Mouse (Mus musculus) lung, adult 2 months (tissue): ENCODE measurements around the gene Nedd8. TPM values are rescaled to one million over a fixed set of nuclear protein-coding genes. Genes with fewer than 3 reads are reported as not detected.

Experiments used
- DNase-seq: peaks from one replicate; pipeline ENCODE4 v3.0.0; 2022
- H3K4me1 ChIP-seq: fragments of 200-500 bp; 2 replicates; pipeline ENCODE4 v1.6.1; 2011; ENCODE audit warnings: low read length; ENCODE audit not compliant: control insufficient read depth, insufficient read depth
- H3K4me3 ChIP-seq: fragments of 200-500 bp; replicated peaks from 2 replicates; pipeline ENCODE3; 2011; ENCODE audit warnings: low read depth, mild to moderate bottlenecking, control low read depth, low read length; ENCODE audit errors: extremely low read depth
- CTCF ChIP-seq: fragments of 200-500 bp; IDR thresholded peaks from 2 replicates; pipeline ENCODE4 v1.5.1; 2011; ENCODE audit warnings: mild to moderate bottlenecking, low read length, control low read depth; ENCODE audit not compliant: insufficient read depth
- POLR2A ChIP-seq: fragments of 200-500 bp; IDR thresholded peaks from 2 replicates; pipeline ENCODE4 v1.6.1; 2011; ENCODE audit warnings: low read depth, mild to moderate bottlenecking, control low read depth, low read length, borderline replicate concordance; ENCODE audit errors: extremely low read depth
- WGBS: fragments of 180-500 bp; shearing (Covaris S2); methylation state at CpG from one replicate; pipeline ENCODE4 v1.1.7; 2018; 5-methylcytosine and 5-hydroxymethylcytosine counted together
- polyA plus RNA-seq: library from polyadenylated mRNA; depleted of rRNA; stranded (reverse); fragments of >200 nt; gene quantifications from 2 replicates; pipeline ENCODE4 v1.2.3, GENCODE M21; 2012

Gene Nedd8
- polyA plus RNA-seq, 1 experiment = 270 TPM

- peak overlapping the region; percentile 97 for H3K4me3 ChIP-seq
- WGBS = 0% methylated on average over 12 of the region's 12 CpGs
- H3K4me1 ChIP-seq = peaks cover 4% of the 10 kb centered on the region; the same call in 1 of the 2 replicates
- TF ChIP-seq POLR2A (no peak), CTCF (no peak)
- no peak for DNase-seq
Measured at GRCm38 (mm10) chr14:55671486-55671832, 465 bp downstream of the Nedd8 start.

DNA sequence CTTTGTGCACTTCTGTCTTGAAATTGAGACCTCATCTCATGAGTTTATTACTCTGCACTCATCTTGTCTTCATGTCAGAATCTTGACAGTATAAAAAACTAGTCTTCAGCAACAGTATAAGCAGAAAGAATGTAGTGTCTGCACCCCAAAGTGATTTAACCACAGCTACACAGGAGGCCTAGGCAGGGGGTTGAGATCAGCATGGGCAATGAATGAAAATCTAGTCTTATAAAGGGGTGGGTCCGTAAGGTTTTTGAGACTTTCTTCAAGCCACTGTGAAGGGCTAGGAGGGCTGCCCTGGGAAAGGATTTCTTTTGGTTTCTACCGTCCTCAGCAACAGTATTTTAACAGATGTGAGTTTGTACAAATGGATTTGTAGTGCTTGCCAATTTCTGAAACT, 11.3 kb downstream of the Nedd8 start:
- TF ChIP-seq CTCF (no peak), POLR2A (no peak)
- 49% methylated on average over 2 of the region's 2 CpGs for WGBS
- Histone ChIP-seq H3K4me3 (peak overlapping the region; percentile 76), H3K4me1 (no peaks in the 10 kb centered on the region)
- DNase-seq = no peak

GRCm38 (mm10) chr14:55659960-55660573, 11.9 kb downstream of the Nedd8 start, which contains the start of gene Mdp1:
Mdp1 (minus strand) TSS chr14:55660508.
- DNase-seq = peak; percentile 73
- under 1% methylated on average over 39 of the region's 39 CpGs for WGBS
- peak within 1 kb of the TSS; percentile 76 for H3K4me3 ChIP-seq
- no peaks in the 10 kb centered on the region for H3K4me1 ChIP-seq
- TF ChIP-seq CTCF (peak; percentile 38; the same call in 1 of the 2 replicates), POLR2A (no peak)

- DNase-seq = no peak
- no peak for TF ChIP-seq POLR2A
- no peak for TF ChIP-seq CTCF
- Histone ChIP-seq H3K4me1 (no peaks in the 10 kb centered on the region), H3K4me3 (no peak overlapping the region)
- WGBS = 89% methylated on average over 5 of the region's 5 CpGs
Measured at GRCm38 (mm10) chr14:55658011-55658410, 13.9 kb downstream of the Nedd8 start.

DNA sequence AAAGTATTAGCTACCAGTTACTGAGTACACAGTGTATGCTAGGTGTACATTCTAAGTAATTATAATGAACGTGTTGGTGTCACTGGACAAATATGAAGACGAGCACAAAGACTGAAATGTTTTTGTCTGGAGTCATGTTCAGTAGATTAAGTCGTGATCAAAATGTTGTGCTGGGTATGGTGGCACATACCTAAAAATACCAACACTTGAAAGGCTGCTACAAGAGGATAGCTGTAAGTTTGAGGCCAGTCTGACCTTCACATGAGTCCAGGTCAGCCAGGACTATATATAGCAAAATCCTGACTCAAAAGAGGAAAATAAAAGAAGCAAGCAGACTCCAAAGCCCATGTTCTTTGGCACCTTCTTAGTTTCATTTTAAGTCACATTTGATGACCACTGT, 15.0 kb downstream of the Nedd8 start:
- DNase-seq = no peak
- no peaks in the 10 kb centered on the region for H3K4me1 ChIP-seq
- WGBS = 77% methylated on average over 3 of the region's 3 CpGs
- no peak for TF ChIP-seq POLR2A
- TF ChIP-seq CTCF = no peak
- H3K4me3 ChIP-seq = no peak overlapping the region

DNA sequence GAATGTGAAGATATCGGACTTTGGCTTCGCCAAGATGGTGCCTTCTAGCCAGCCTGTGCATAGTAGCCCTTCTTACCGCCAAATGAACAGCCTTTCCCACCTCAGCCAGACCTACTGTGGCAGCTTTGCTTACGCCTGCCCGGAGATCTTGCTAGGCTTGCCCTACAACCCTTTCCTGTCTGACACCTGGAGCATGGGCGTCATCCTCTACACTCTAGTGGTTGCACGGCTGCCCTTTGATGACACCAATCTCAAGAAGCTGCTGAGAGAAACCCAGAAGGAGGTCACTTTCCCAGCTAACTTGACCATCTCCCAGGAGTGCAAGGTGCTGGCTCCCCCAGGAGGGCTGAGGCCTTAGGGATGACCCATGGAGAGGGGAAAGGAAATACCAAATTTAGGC, 20.4 kb downstream of the Nedd8 start:
- TF ChIP-seq POLR2A (no peak), CTCF (no peak)
- Histone ChIP-seq H3K4me3 (no peak overlapping the region), H3K4me1 (peaks cover 2% of the 10 kb centered on the region; the same call in 1 of the 2 replicates)
- WGBS = 84% methylated on average over 7 of the region's 7 CpGs
- no peak for DNase-seq

DNA sequence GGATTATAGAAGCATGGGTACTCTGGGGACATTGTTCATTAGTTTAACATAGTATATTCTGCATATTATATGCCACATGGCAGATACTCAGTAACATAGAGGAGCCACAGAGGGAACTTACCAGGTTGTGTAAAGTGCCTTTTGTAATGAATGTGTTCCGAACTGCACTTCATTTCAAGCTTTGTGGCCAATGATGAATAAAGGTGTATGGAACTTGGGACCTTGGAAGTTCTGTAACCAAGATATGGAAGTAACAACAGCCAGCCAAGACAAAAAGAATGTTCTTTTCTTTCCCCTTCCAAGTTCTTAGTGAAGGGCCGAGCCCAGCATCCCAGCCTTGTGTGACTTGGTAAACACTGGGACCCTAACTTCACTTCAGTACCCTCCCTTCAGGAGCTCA, 22.0 kb downstream of the Nedd8 start, which contains the start of gene Tssk4:
Gene Tssk4 (plus strand): TSS at position 301 of the 400 bp plus-strand sequence.
- WGBS = 92% methylated on average over 2 of the region's 2 CpGs
- no peak for TF ChIP-seq POLR2A
- no peak for TF ChIP-seq CTCF
- Histone ChIP-seq H3K4me3 (no peak within 1 kb of the TSS), H3K4me1 (peaks cover 5% of the 10 kb centered on the region)
- DNase-seq = no peak

GRCm38 (mm10) chr14:55644261-55644888, 27.5 kb downstream of the Nedd8 start:
- no peak for TF ChIP-seq POLR2A
- TF ChIP-seq CTCF = no peak
- Histone ChIP-seq H3K4me1 (peaks cover 18% of the 10 kb centered on the region), H3K4me3 (peak overlapping the region; percentile 48)
- 6% methylated on average over 17 of the region's 17 CpGs for WGBS
- no peak for DNase-seq

DNA sequence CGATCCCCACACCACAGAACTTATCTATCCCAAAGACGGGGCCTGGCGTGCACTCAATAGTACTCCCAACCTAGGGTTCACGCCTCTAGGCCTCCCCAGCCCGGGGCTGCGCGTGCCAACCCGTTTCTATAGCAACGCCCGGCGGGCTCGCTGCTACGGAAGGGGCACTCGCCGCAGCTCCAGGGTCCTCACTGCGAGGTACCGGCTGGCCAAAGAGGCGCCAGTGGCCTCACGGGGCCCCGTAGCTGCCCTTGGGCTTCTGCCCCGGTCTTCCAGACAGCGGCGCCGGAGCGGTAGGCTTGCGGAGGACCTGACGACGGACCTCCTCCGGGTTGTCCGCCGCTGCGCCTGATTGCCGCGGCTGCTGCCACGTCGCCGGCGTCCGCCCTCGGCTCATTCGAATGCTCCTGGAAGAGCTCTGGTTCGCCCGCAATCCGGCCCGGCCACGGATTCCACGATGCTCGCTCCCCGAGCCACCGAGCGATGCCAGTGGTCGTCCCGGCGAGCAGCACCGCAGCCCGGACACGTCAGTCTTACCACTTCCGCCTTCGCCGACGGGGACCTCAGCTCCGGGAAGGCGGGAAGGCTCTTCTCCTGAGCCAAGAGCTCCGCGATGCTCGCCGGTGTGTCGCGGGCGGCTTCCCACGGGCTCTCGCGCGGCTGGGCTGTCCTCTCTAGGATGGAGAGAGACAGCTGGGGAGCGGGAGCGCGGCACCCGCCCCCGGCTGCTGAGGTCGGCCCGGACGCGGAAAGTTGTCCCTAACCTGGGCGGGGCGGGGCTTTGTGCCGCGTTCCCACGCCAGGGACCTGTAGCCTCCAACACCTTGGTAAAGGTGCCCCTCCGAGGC, 28.6 kb downstream of the Nedd8 start, which contains the start of gene Tm9sf1:
Gene Tm9sf1 (minus strand): TSS at position 747 of the 848 bp plus-strand sequence.
- under 1% methylated on average over 89 of the region's 89 CpGs for WGBS
- Histone ChIP-seq H3K4me1 (peaks cover 16% of the 10 kb centered on the region), H3K4me3 (peak within 1 kb of the TSS; percentile 97)
- TF ChIP-seq CTCF (no peak), POLR2A (peak; percentile 44; the same call in 1 of the 2 replicates)
- DNase-seq = peak; percentile 92
